Mouse (Mus musculus) ES-Bruce4 (cell line): ENCODE data around the gene Psmf1.

ENCODE experiments used
- CTCF ChIP-seq: IDR thresholded peaks from one replicate; pipeline ENCODE4 v1.8.1; 2011; ENCODE audit warnings: low read depth, low read length
- EP300 ChIP-seq: IDR thresholded peaks from 2 replicates; pipeline ENCODE4 v1.6.1; 2011; ENCODE audit warnings: low read depth, low read length; ENCODE audit not compliant: insufficient read depth
- POLR2A ChIP-seq: IDR thresholded peaks from one replicate; pipeline ENCODE4 v1.8.1; 2011; ENCODE audit warnings: low read length; ENCODE audit not compliant: insufficient read depth

GRCm38 (mm10) chr2:151790169-151790568, 46.2 kb upstream of the Psmf1 start:
- TF ChIP-seq POLR2A (no peak), CTCF (no peak), EP300 (no peak)
